In the genomic region with DNA sequence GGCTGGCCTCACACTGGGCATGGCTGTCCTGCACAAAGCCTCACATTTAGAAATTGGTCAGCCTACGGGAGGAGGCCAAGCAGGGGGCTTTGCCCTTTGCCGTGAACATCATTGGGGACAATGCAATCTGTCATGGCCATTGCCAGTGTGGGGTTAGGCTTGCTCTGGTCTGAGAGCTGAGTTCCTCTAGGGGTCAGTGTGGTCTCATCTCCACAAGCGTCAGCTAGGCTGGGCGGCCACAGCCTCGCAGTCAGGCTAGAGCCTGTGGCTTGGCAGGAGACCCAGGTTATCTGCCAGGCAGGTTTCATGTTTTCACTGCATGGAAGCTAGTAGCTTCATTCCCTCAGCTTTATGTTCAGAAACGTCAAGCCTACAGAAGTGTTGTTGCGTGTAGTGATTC, we compare ENCODE assay signal across 8 mouse cellular contexts. TPM values are rescaled to one million over a fixed set of nuclear protein-coding genes. Genes with fewer than 3 reads are reported as not detected.
DNase-seq lines count a peak whose midpoint lies in the region; ATAC-seq and TF ChIP-seq lines count a peak whose summit lies in the region.

No protein-coding gene starts in this region.

- no peak overlapping the region for H3K4me3 ChIP-seq in neural tube, embryonic 13.5 days
- no peak overlapping the region for H3K4me3 ChIP-seq in neural tube, embryonic 15.5 days (replicated peaks)
- H3K4me3 ChIP-seq in gastrocnemius, adult 2 months, result no peak overlapping the region

- peaks cover 79% of the 10 kb centered on the region for H3K36me3 ChIP-seq in neural tube, embryonic 13.5 days
- peaks cover 48% of the 10 kb centered on the region for H3K36me3 ChIP-seq in neural tube, embryonic 15.5 days

- H3K27ac ChIP-seq in neural tube, embryonic 13.5 days (replicated peaks), result no peak overlapping the region
- H3K27ac ChIP-seq in neural tube, embryonic 15.5 days (replicated peaks), result no peak overlapping the region
- H3K27ac ChIP-seq in gastrocnemius, adult 2 months, result no peak overlapping the region

- no peak overlapping the region for H3K9ac ChIP-seq in neural tube, embryonic 13.5 days
- H3K9ac ChIP-seq in neural tube, embryonic 15.5 days (replicated peaks), result no peak overlapping the region

- 63% methylated on average over 7 of the region's 7 CpGs for WGBS in neural tube, embryonic 13.5 days
- WGBS in neural tube, embryonic 15.5 days, result 55% methylated on average over 7 of the region's 7 CpGs

- no peak overlapping the region for H3K4me2 ChIP-seq in neural tube, embryonic 13.5 days
- H3K4me2 ChIP-seq in neural tube, embryonic 15.5 days, result no peak overlapping the region

- 0 out of 2 replicates have a peak, but pooled peaks have one; percentile 52 for ATAC-seq in neural tube, embryonic 13.5 days (ENCODE audit: low read depth)
- ATAC-seq in neural tube, embryonic 15.5 days (ENCODE audit: low FRiP score), result no peak

- H3K27me3 ChIP-seq in neural tube, embryonic 13.5 days, result no peaks in the 10 kb centered on the region
- H3K27me3 ChIP-seq in neural tube, embryonic 15.5 days (replicated peaks), result no peaks in the 10 kb centered on the region

- H3K4me1 ChIP-seq in neural tube, embryonic 13.5 days (replicated peaks), result no peaks in the 10 kb centered on the region; the same call in 1 of the 2 replicates
- H3K4me1 ChIP-seq in neural tube, embryonic 15.5 days, result no peaks in the 10 kb centered on the region

- intact Hi-C loops in gastrocnemius, adult 2 months (cut with DNase I), result loop anchor here (1.0 to 10.0 kb wide), 3 partner anchors 115 to 429 kb away; a partner anchor contains a TSS

- TF ChIP-seq CTCF in gastrocnemius, adult 2 months (IDR thresholded peaks at IDR 0.05), result peak; percentile 75

- peak; percentile 89 to 90 for DNase-seq in cerebellum, postnatal 14 days
- DNase-seq in cerebellum, adult 8-10 months, result no peak
- DNase-seq in gastrocnemius, adult 2 months, result peak; percentile 88
- DNase-seq in kidney, postnatal 10 days, result peak; percentile 62
- DNase-seq in skeletal muscle tissue, adult 2 months (ENCODE audit: low read depth, low spot score), result peak; percentile 76
- no peak for DNase-seq in layer of hippocampus, adult 9-10 months (ENCODE audit: low spot score)

- H3K9me3 ChIP-seq in neural tube, embryonic 13.5 days, result no peaks in the 10 kb centered on the region
- no peaks in the 10 kb centered on the region for H3K9me3 ChIP-seq in neural tube, embryonic 15.5 days (replicated peaks)

RNA-seq across cellular contexts. Expression of a gene that starts 20.9 kb away (rescaled TPM):
- polyA plus RNA-seq in neural tube, embryonic 13.5 days (2015; fragmentation: Nextera tagmentation; extraction: Ambion mirVana), result 45.4 and 47.2 TPM in 2 replicates
- polyA plus RNA-seq in neural tube, embryonic 15.5 days (2015; fragmentation: Nextera tagmentation; extraction: Ambion mirVana), result 44.9 and 50.1 TPM in 2 replicates
- 1 to 10 TPM; 1.6 to 2.3 TPM for total RNA-seq in gastrocnemius, adult 2 months (2021)

Comparison
In these comparisons a context has a peak if more than half of its experiments do, and no peak if none do; other contexts are left out.
1. DNase-seq: peak in cerebellum, postnatal 14 days (2 of 2), gastrocnemius, adult 2 months (single experiment), kidney, postnatal 10 days (single experiment) and skeletal muscle tissue, adult 2 months (single experiment); none in cerebellum, adult 8-10 months (single experiment) and layer of hippocampus, adult 9-10 months (single experiment).